Mouse (Mus musculus) heart, postnatal 36 days (tissue): ENCODE measurements at regions not wholly inside any gene's neighbourhood (a gene's known extent, or its start where the extent isn't known, plus 50 kb on each side); places are given as distances from the start of the nearest gene placed in this dataset.

Experiments
- DNase-seq, 2 experiments: peaks; one replicate each; pipeline ENCODE4 v3.0.0; 2021 to 2022
- intact Hi-C: fragments of 180-260 bp; cut with DNase I; formaldehyde crosslinking; loops from one replicate; pipeline ENCODE4 v1.15.1; 2025

DNA sequence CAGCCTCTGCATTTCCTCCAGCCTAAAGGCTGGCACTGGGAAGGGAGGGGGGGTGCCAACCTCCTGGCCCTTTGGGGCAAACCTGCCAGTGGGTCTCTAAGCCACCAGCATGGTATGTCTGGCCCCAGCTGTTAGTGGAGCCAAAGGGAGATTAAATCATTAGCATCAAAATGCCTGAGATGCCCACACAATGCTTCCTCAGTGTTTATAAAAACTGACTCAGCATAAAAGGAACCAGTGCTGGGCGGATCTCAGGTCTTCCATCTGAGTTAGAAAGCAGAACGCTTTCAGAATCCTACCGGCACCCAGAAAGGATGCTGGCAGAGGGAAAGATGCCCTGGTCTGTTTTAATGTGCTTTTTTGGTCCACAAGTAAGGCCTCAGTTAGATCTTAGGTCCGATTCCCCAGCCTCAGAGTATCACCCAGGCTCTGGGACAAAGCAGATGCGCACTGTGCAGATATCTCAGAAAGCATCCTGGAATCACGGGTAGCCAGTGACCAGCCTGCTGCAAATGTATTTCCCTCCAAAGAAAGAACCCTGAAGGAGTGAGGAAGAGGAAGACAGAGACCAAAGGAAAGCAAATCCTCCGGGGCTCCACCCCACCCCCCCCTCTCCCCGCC, 53.3 kb upstream of the Armc2 start:
- DNase-seq: no peak
- intact Hi-C loops: loop anchor here (2.0 to 5.0 kb wide), 2 partner anchors 203 to 221 kb away; no protein-coding TSS in a partner anchor

DNA sequence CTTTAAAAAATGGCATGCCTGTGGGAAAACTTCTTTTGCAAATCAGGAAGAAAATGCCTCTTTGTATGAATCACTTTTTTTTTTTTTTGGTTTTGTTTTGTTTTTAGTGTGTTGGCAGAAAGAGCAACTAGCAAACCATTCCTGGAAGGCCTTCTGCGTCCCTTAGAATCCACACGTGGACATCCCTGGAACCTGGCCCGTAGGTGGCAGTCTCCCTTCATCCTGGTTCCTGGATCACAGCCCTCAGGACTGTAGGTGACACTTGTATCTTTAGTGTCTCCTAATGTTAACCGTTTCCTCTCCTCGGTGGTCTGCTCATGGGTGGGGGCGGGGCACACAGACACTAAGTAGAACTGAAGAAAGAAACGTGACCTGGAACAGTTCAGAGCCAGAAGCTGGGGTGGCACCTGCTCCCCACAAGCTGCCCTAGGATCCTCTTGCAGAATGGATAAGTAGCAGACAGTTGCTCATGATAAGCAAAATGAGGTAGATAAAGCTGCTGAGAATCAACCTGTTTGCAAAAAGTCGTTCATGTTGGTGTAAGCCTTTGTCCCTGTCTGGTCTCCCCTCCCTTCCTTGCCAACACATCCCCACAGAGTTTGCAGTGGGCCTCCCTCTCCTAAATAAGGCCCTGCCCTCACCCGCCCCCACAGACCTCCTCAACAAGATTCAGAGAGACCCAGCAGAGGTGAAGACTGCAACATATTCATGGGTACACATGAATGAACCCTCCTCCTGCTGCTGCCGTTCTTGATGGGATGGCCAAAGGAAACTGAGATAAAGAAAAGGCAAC, 52.6 kb upstream of the Armc2 start:
- peak in 1 of 2 experiments; percentile 57 for DNase-seq
- intact Hi-C loops: loop anchor here (2.0 to 5.0 kb wide), 2 partner anchors 204 to 221 kb away; no protein-coding TSS in a partner anchor

DNA sequence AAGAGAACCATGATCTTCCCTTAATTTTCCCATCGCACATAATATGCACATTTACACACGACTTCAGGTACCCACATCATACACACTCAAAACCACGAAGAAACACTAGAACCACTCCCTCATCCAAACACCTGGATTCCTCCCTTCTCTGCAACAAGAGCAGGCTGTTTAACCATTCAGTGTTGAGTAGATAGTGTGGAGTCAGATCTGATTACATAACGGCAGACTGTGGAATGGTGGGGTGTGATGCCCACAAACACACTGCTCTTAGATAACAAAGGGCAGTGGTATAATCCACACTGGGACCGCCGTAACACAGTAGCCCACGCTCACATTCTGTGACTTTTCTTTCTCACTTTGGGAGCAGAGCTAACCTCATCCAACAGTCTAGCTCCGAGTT, 51.5 kb upstream of the Armc2 start:
- DNase-seq: no peak
- intact Hi-C loops: loop anchor here (2.0 to 5.0 kb wide), 2 partner anchors 205 to 223 kb away; no protein-coding TSS in a partner anchor

DNA sequence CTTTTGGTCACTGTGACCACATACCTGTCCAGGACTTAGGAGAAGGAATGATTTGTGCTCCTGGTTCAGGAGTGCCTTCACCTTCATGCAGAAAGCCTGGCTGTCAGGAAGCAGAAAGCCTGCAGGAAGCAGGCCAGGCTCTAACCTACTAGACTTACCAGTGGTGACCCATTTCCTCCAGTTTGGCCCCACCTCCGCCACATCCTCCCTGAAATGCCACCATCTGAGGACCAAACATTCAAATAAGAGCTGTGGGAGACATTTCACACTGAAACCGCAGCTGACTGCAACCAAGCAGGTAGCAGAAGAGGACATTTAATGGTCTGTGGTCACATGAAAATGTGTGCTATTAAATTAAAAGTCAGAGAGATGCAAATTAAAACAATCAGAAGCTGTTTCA, 50.3 kb upstream of the Armc2 start:
- intact Hi-C loops: no loop called here
- DNase-seq: no peak
